Mouse (Mus musculus): ENCODE results near the gene 1700086D15Rik. TPM values are rescaled to one million over a fixed set of nuclear protein-coding genes. Genes with fewer than 3 reads are reported as not detected.

1700086D15Rik gene
- not detected in 2 replicates for polyA plus RNA-seq (2015; fragmentation: Nextera tagmentation; extraction: Ambion mirVana)

DNA sequence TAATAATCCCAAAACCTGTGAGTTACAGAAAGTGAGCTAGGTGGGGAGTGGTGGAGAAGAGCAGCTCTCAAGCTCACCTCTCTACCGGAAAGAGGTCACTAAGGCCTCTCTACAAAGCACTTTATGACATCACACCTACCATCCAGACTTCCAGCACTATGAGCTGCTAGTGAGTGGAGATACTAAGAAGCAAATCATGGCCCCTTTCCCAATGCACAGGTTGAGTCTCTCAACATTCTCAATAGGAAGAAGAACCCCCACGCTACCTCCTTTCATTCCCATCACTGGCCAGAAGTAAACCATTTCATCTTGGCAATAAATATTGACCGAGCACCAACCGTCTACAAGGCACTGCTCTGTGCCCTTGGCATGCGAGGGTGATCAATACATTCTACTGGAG is at the start of gene 1700086D15Rik:
1700086D15Rik (minus strand) TSS at position 101 of the 400 bp plus-strand sequence.
- ATAC-seq (ENCODE audit: low read depth) = no peak
- Histone ChIP-seq H3K9ac (ENCODE audit: low read depth, low read length) (no peak within 1 kb of the TSS), H3K27ac (ENCODE audit: low read length) (no peak within 1 kb of the TSS), H3K27me3 (ENCODE audit: control insufficient read depth, insufficient read depth, low read depth, low read length) (peaks cover 18% of the 10 kb centered on the region), H3K4me1 (ENCODE audit: control insufficient read depth, low read depth, low read length) (no peaks in the 10 kb centered on the region), H3K4me3 (ENCODE audit: low read depth, low read length) (no peak within 1 kb of the TSS), H3K4me2 (ENCODE audit: low read depth, low read length) (no peak within 1 kb of the TSS), H3K36me3 (ENCODE audit: control insufficient read depth, insufficient read depth) (no peaks in the 10 kb centered on the region), H3K9me3 (replicated peaks; ENCODE audit: control insufficient read depth, low read length) (no peaks in the 10 kb centered on the region)
- WGBS (ENCODE audit: insufficient replicate concordance) = 63% methylated on average over 5 of the region's 5 CpGs

GRCm38 (mm10) chr11:65209441-65209840 is 49.8 kb upstream of the 1700086D15Rik start:
- no peak for ATAC-seq (ENCODE audit: low read depth)
- Histone ChIP-seq H3K9ac (ENCODE audit: low read depth, low read length) (no peak overlapping the region), H3K9me3 (replicated peaks; ENCODE audit: control insufficient read depth, low read length) (no peaks in the 10 kb centered on the region)

DNA sequence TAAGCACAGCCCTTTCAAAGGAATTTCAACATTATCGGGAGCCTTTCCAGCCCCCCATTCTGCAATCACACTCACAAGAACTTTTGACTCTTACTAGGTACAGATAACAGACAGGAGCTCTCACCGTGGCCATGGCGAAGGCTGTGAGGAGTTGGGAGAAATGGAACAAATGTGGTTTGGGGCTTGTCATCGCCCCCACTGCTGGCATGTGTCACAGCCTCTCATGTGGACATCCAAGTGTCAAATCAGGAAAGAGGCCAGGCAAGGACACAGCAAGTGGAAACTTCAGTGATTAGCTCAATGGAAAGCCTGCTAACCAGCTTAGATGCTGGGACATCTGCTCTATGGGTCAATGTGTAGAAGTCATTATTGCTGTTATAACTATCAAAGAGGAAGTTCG is 45.6 kb upstream of the 1700086D15Rik start:
- Histone ChIP-seq H3K27me3 (ENCODE audit: control insufficient read depth, insufficient read depth, low read depth, low read length) (no peaks in the 10 kb centered on the region), H3K4me1 (ENCODE audit: control insufficient read depth, low read depth, low read length) (no peaks in the 10 kb centered on the region), H3K36me3 (ENCODE audit: control insufficient read depth, insufficient read depth) (no peaks in the 10 kb centered on the region), H3K9ac (ENCODE audit: low read depth, low read length) (no peak overlapping the region), H3K4me2 (ENCODE audit: low read depth, low read length) (no peak overlapping the region), H3K4me3 (ENCODE audit: low read depth, low read length) (no peak overlapping the region), H3K27ac (ENCODE audit: low read length) (no peak overlapping the region), H3K9me3 (replicated peaks; ENCODE audit: control insufficient read depth, low read length) (no peaks in the 10 kb centered on the region)
- no peak for ATAC-seq (ENCODE audit: low read depth)
- WGBS (ENCODE audit: insufficient replicate concordance) = 60% methylated on average over 5 of the region's 5 CpGs

More at GRCm38 (mm10) chr11:65209441-65209840, 49.8 kb upstream of the 1700086D15Rik start:
- Histone ChIP-seq H3K4me2 (ENCODE audit: low read depth, low read length) (no peak overlapping the region), H3K36me3 (ENCODE audit: control insufficient read depth, insufficient read depth) (no peaks in the 10 kb centered on the region), H3K4me3 (ENCODE audit: low read depth, low read length) (no peak overlapping the region), H3K4me1 (ENCODE audit: control insufficient read depth, low read depth, low read length) (no peaks in the 10 kb centered on the region), H3K27ac (ENCODE audit: low read length) (no peak overlapping the region), H3K27me3 (ENCODE audit: control insufficient read depth, insufficient read depth, low read depth, low read length) (no peaks in the 10 kb centered on the region)
- 38% methylated on average over 6 of the region's 6 CpGs for WGBS (ENCODE audit: insufficient replicate concordance)

GRCm38 (mm10) chr11:65204651-65205050 is 45.0 kb upstream of the 1700086D15Rik start:
- ATAC-seq (ENCODE audit: low read depth) = no peak
- Histone ChIP-seq H3K4me1 (ENCODE audit: control insufficient read depth, low read depth, low read length) (no peaks in the 10 kb centered on the region), H3K27ac (ENCODE audit: low read length) (no peak overlapping the region), H3K9ac (ENCODE audit: low read depth, low read length) (no peak overlapping the region), H3K4me2 (ENCODE audit: low read depth, low read length) (no peak overlapping the region), H3K4me3 (ENCODE audit: low read depth, low read length) (no peak overlapping the region), H3K9me3 (replicated peaks; ENCODE audit: control insufficient read depth, low read length) (no peaks in the 10 kb centered on the region), H3K27me3 (ENCODE audit: control insufficient read depth, insufficient read depth, low read depth, low read length) (no peaks in the 10 kb centered on the region), H3K36me3 (ENCODE audit: control insufficient read depth, insufficient read depth) (no peaks in the 10 kb centered on the region)
- WGBS (ENCODE audit: insufficient replicate concordance) = 67% methylated on average over 13 of the region's 13 CpGs

GRCm38 (mm10) chr11:65203020-65203419 is 43.3 kb upstream of the 1700086D15Rik start:
- H3K27me3 ChIP-seq (ENCODE audit: control insufficient read depth, insufficient read depth, low read depth, low read length) = no peaks in the 10 kb centered on the region
- ATAC-seq (ENCODE audit: low read depth) = no peak
- WGBS (ENCODE audit: insufficient replicate concordance) = 39% methylated on average over 1 of the region's 1 CpGs
- no peak overlapping the region for H3K4me3 ChIP-seq (ENCODE audit: low read depth, low read length)
- H3K27ac ChIP-seq (ENCODE audit: low read length) = no peak overlapping the region
- H3K4me1 ChIP-seq (ENCODE audit: control insufficient read depth, low read depth, low read length) = no peaks in the 10 kb centered on the region
- H3K4me2 ChIP-seq (ENCODE audit: low read depth, low read length) = no peak overlapping the region
- no peak overlapping the region for H3K9ac ChIP-seq (ENCODE audit: low read depth, low read length)
- no peaks in the 10 kb centered on the region for H3K36me3 ChIP-seq (ENCODE audit: control insufficient read depth, insufficient read depth)
- no peaks in the 10 kb centered on the region for H3K9me3 ChIP-seq (replicated peaks; ENCODE audit: control insufficient read depth, low read length)

DNA sequence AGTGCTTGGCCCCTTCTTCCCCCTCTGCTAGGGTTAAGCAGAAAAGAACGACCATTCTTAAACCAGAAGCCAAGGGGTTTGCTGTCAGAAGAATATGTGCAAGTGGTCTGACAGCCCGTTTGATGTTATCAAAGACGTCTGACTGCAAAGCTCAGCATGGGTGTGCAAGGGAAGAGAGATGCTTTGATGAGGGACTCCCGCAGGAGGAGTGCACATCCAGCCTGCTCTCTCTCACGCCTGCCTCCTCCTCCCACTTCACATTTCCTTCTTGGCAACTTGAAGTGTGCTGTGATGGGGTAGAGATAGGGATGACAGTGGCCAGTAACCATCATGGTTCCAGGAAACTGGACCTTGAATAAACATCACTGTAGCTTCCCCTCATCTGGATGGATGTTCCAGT is 42.5 kb upstream of the 1700086D15Rik start:
- Histone ChIP-seq H3K27ac (ENCODE audit: low read length) (no peak overlapping the region), H3K27me3 (ENCODE audit: control insufficient read depth, insufficient read depth, low read depth, low read length) (no peaks in the 10 kb centered on the region), H3K4me2 (ENCODE audit: low read depth, low read length) (no peak overlapping the region), H3K9me3 (replicated peaks; ENCODE audit: control insufficient read depth, low read length) (no peaks in the 10 kb centered on the region), H3K36me3 (ENCODE audit: control insufficient read depth, insufficient read depth) (no peaks in the 10 kb centered on the region), H3K4me3 (ENCODE audit: low read depth, low read length) (no peak overlapping the region), H3K9ac (ENCODE audit: low read depth, low read length) (no peak overlapping the region), H3K4me1 (ENCODE audit: control insufficient read depth, low read depth, low read length) (no peaks in the 10 kb centered on the region)
- 41% methylated on average over 5 of the region's 5 CpGs for WGBS (ENCODE audit: insufficient replicate concordance)
- ATAC-seq (ENCODE audit: low read depth) = no peak

- no peaks in the 10 kb centered on the region for H3K36me3 ChIP-seq (ENCODE audit: control insufficient read depth, insufficient read depth)
- H3K4me2 ChIP-seq (ENCODE audit: low read depth, low read length) = no peak overlapping the region
- H3K4me1 ChIP-seq (ENCODE audit: control insufficient read depth, low read depth, low read length) = no peaks in the 10 kb centered on the region
- no peaks in the 10 kb centered on the region for H3K9me3 ChIP-seq (replicated peaks; ENCODE audit: control insufficient read depth, low read length)
- no peak overlapping the region for H3K4me3 ChIP-seq (ENCODE audit: low read depth, low read length)
- H3K9ac ChIP-seq (ENCODE audit: low read depth, low read length) = no peak overlapping the region
- no peak overlapping the region for H3K27ac ChIP-seq (ENCODE audit: low read length)
- no peaks in the 10 kb centered on the region for H3K27me3 ChIP-seq (ENCODE audit: control insufficient read depth, insufficient read depth, low read depth, low read length)
- no peak for ATAC-seq (ENCODE audit: low read depth)
- WGBS (ENCODE audit: insufficient replicate concordance) = 62% methylated on average over 3 of the region's 3 CpGs
These were observed 38.3 kb upstream of the 1700086D15Rik start for GRCm38 (mm10) chr11:65198026-65198425.

- H3K36me3 ChIP-seq (ENCODE audit: control insufficient read depth, insufficient read depth) = no peaks in the 10 kb centered on the region
- H3K4me2 ChIP-seq (ENCODE audit: low read depth, low read length) = no peak overlapping the region
- H3K27me3 ChIP-seq (ENCODE audit: control insufficient read depth, insufficient read depth, low read depth, low read length) = no peaks in the 10 kb centered on the region
- no peaks in the 10 kb centered on the region for H3K9me3 ChIP-seq (replicated peaks; ENCODE audit: control insufficient read depth, low read length)
- no peak for ATAC-seq (ENCODE audit: low read depth)
- H3K9ac ChIP-seq (ENCODE audit: low read depth, low read length) = no peak overlapping the region
- H3K4me1 ChIP-seq (ENCODE audit: control insufficient read depth, low read depth, low read length) = no peaks in the 10 kb centered on the region
- WGBS (ENCODE audit: insufficient replicate concordance) = 6% methylated on average over 3 of the region's 3 CpGs
- no peak overlapping the region for H3K27ac ChIP-seq (ENCODE audit: low read length)
- no peak overlapping the region for H3K4me3 ChIP-seq (ENCODE audit: low read depth, low read length)
These were observed 37.6 kb upstream of the 1700086D15Rik start for GRCm38 (mm10) chr11:65197280-65197679.

- Histone ChIP-seq H3K27me3 (ENCODE audit: control insufficient read depth, insufficient read depth, low read depth, low read length) (no peaks in the 10 kb centered on the region), H3K9me3 (replicated peaks; ENCODE audit: control insufficient read depth, low read length) (no peaks in the 10 kb centered on the region), H3K4me2 (ENCODE audit: low read depth, low read length) (no peak overlapping the region), H3K4me3 (ENCODE audit: low read depth, low read length) (no peak overlapping the region), H3K27ac (ENCODE audit: low read length) (no peak overlapping the region), H3K9ac (ENCODE audit: low read depth, low read length) (no peak overlapping the region), H3K36me3 (ENCODE audit: control insufficient read depth, insufficient read depth) (no peaks in the 10 kb centered on the region), H3K4me1 (ENCODE audit: control insufficient read depth, low read depth, low read length) (no peaks in the 10 kb centered on the region)
- no peak for ATAC-seq (ENCODE audit: low read depth)
- 55% methylated on average over 12 of the region's 12 CpGs for WGBS (ENCODE audit: insufficient replicate concordance)
These were observed 27.3 kb upstream of the 1700086D15Rik start for GRCm38 (mm10) chr11:65186974-65187373.

Data from liver, embryonic 16.5 days (tissue).